Mouse (Mus musculus): ENCODE data around the gene Cbarp.

Gene Cbarp

DNA sequence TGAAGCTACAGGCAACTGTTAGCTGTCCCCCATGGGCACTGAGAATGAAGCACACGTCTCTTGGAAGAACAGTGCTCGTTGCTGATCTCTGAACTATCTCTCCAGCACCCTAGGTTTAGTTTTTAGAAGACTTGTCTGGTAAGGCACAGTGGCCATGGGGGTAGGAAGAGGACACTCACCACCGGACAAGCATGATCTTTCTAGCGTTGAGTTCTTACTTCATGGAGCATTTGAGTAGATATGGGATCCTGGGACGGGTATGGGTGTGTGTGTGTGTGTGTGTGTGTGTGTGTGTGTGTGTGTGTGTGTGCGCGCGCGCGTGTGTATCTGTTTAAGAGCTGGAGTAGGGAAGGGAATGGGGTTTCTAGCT is at the start of gene Cbarp:
Gene Cbarp (minus strand): TSS at position 170 of the 370 bp plus-strand sequence.
- DNase-seq, result no peak

DNA sequence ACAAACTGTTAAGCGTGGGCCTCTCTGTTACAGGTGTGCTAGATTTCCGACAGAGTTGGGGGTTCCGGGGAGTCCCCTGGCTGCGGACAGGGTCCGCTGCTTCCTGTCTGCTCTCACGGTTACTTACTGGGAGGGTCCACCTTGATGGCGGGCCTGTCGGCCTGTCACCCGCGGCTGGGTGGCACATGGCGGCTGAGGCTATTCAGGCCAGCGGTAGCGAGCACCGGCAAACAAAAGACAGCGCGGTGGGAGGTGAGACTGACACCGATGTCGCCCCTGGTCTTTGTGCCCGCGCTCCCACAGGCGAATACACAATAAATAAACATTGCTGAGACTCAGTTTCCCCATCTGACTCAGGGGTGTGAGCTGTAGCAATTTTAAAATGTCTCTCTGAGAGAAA is 49.4 kb upstream of the Cbarp start:
- no peak for DNase-seq

DNA sequence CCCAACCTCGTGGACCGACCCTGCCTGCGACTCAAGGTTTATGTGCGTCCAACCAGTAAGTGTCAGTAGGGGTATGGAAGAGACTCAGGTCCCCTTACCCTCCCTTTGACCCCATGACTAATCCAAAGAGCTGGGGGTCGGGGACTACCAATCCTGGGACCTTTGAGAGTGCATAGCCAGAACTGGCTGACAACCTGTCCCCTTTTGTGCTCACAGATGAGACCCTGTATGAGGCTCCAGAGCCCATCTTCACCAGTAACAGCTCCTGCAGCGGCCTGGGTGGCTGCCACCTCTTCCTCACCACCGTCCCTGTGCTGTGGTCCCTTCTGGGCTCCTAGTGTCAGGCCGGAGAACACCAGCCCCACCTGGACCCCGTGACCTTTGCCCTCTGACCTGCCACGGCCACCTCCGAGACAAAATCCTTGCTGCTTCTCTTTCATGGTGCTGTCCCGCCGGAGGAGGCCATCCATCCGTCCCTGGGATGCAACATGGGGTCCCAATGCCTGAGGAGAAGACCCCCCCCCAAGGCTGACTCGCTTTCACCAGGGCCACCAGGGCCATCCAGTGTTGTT is 47.9 kb upstream of the Cbarp start:
- DNase-seq, result no peak

GRCm38 (mm10) chr10:80187739-80188138 is 47.1 kb upstream of the Cbarp start:
- DNase-seq, result no peak

DNA sequence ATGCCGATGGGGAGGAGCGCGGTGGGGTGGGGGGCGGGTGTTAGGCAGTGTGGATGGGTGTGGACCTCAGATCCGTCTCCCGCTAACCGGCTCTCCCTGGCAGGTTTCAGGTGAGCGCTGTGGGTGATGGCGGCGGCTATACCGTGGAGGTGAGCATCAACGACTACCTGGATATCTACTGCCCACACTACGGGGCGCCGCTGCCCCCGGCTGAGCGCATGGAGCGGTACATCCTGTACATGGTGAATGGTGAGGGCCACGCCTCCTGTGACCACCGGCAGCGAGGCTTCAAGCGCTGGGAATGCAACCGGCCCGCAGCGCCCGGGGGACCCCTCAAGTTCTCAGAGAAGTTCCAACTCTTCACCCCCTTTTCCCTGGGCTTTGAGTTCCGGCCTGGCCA is 46.0 kb upstream of the Cbarp start:
- DNase-seq, result no peak

- no peak for DNase-seq
Observed at GRCm38 (mm10) chr10:80182547-80182946, 41.9 kb upstream of the Cbarp start.

- DNase-seq, result no peak
Observed at GRCm38 (mm10) chr10:80180823-80181222, 40.2 kb upstream of the Cbarp start.

DNA sequence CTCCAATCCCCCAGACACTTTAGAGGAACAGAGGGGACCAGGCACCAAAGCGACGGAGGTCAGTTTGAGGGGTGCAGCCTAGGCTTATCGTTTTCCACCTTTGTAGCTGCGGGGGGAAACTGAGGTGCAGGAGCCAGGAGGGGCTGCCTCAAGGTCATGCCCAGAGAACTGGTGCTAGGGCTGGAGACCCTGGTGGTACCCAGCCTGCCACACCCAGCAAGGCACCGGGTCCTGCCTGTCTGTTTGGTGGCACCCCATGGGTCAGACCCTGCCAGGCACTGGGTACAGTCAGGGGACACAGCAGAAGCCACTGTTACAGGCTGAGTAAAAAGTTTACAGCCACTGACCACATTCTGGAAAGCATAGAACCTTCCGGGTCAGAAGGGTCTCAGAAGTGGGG is 39.7 kb upstream of the Cbarp start:
- no peak for DNase-seq

DNA sequence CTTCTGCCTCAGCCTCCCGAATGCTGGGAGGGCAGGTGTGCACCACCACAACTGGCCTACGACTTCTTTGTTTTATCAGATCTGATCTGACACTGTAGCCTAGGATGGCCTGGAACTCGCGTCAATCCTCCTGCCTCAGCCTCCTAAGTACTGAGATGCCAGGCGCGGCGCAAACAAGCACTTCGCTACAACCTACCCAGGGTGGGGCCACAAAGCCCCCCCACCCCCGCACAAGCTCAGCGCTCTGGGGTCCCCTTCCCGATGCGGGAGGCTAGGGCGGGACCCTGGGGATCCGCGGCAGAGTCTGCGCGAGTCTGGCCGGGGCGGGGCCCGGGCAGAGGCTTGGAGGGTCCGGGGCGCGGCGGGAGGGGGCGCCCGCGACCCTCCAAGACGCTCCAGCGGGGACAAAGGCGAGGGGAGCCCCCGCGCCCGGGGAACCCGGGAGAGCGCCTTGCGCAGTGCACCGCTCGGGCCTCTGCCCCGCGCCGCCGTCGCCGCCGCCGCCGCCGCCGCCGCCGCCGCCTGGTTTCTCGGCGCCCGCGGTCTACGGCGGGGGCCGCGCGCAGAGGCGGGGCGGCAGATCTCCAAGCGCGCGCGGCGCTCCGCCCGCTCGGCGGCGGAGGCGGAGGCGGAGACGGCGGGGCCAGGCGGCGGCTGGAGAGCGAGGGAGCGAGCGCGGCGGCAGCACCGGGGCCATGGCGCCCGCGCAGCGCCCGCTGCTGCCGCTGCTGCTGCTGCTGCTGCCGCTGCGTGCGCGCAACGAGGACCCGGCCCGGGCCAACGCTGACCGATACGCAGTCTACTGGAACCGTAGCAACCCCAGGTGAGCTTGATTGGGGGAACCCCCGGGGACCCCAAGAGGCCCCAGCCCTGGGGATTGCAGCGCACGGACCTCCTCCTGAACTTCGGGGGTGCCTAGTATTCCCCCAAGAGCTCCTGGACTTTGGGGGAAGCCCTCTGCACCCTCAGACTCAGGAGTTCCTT is 38.7 kb upstream of the Cbarp start, which contains the start of gene Efna2:
Gene Efna2 (plus strand): TSS at position 415 of the 984 bp plus-strand sequence.
- peak; percentile 68 to 81 for DNase-seq

DNA sequence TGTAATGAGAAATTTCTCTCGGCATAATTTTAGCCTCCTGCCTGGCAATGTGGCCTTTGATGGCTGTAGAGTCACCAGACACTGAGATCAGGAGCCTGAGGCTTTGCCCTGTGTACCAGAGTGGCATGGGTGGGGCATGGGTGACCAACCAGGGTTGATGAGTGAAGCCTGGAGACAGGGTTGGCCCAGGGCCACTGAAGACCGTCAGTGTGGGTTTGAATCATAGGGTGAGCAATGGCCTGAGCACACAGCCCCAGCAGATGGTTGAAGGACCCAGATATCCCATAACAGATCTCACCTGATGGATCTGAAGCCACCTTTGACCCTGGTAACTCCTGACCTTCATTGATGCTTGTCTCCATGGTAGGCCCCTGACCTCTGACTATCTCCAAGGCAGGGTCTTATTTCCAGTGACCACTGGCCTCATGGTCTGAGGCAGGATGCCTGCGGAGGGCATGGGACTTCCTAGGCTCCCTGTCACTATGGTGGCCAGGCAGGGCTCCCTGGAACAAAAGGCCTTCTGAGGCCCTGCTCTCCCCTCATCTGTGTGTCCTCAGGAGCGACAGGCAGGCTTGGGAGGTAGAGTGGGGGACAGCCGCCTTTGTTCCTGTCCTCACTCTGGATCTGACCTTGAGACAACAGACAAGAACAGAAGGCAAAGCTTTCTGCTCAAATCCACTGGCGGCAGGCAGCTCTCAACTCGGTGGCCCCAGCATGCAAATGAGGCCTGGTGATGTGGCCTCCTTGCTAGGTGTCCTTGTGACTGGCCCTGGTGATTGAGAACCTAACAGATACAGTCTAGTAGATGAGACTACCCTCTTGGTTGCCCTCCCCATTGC is 37.0 kb upstream of the Cbarp start:
- no peak for DNase-seq

GRCm38 (mm10) chr10:80176270-80176834 is 35.7 kb upstream of the Cbarp start:
- no peak for DNase-seq

DNA sequence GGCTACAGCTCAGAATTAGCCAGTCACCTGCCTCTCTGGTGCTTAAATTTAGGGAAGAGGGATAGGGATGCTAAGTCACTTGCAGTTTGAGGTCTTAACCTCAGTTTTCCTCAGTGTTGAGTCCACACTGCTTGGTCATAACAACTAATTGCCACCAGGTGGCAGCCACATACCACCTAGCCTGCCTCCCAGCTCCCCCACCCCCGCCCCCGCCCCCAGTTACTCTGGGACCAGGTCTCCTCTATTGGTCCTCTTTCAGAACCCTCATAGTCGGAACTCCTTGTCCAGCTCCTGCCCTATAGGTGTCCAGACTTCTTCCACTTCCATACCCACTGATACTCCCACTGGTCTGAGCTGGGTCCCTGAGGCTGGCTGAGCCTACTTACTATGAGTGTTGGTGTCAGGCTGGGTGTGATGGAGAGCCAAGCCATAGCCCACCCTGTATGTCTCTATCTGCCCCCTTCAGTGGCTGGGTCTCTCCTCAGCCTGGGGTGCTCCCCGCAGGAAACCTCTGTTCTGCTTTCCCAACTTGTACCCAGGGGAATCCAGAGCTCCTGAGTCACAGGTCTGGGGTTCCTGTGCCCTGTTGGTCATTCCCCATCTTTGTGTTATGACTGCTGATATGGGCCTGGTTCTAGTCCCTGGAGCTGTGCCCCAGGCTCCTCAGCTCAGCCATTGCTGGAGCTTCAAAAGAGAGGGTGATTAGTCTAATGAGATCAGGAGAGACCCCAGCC is 35.1 kb upstream of the Cbarp start:
- peak; percentile 53 to 61 for DNase-seq

DNA sequence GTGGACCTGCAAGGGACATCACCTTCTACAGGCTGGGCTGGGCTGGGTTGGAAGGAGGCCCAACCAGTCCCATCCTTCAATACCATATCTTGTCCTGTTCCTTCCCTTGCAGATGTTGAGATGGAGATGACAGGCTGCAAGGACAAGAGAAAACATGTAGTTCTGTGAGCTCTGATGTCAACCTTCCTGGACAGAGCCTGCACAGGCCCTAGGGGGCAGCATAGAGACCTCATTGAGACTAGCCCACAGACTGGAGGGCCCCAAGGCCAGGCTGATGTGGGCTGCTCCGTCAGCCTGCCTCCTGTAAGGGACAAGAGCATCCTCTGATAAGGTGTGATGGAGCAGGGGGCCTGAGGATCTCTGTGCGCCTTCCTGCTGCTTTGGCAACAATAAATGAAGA is 34.1 kb upstream of the Cbarp start:
- peak; percentile 47 for DNase-seq

GRCm38 (mm10) chr10:80173955-80174640 is 33.5 kb upstream of the Cbarp start:
- peak in 1 of 2 experiments; percentile 35 for DNase-seq

GRCm38 (mm10) chr10:80173358-80173757 is 32.7 kb upstream of the Cbarp start:
- DNase-seq, result no peak

- peak; percentile 88 for DNase-seq
Observed at GRCm38 (mm10) chr10:80172527-80173292, 32.1 kb upstream of the Cbarp start, which contains the start of gene 1600002K03Rik. 1600002K03Rik (plus strand) TSS chr10:80172944.

DNA sequence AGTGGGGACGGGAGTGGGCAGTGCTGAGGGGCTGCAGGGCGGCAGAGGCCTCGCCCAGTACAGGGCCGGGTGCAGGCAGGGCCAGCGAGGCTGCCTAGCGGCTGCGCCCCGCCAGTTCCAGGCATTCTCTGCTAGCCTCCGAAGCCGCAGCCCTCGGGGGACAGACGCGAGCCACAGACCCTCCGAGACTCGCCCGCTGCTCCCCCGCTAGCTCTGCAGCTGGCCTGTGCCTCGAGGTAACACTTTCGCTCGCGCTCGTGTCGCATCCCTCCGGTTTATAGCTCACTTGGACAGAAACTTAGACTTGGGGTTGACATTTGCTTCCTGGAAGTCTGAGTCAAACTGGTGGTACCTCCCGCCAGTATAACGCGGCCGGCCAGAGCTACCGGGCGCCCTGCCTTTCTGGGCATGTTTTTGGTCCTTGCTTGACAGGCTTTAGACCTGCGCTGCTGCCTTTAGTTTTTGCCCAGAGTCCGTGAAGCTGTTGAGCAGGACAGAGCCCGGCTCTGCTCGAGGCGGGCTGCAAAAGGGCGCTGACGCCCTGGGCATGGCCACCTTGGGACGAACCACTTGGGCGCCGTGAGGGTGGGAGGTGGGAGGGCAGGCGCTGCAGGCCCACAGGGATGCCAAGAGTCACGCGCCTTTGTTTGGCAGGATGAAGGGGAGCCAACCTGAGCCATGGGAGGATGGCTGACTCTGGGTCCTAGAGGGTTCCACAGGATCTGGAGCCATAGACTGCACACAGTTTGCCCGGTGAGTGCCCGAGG is 31.3 kb upstream of the Cbarp start:
- DNase-seq, result peak; percentile 41 to 47

GRCm38 (mm10) chr10:80171252-80171651 is 30.6 kb upstream of the Cbarp start:
- DNase-seq, result peak in 1 of 2 experiments; percentile 27

DNA sequence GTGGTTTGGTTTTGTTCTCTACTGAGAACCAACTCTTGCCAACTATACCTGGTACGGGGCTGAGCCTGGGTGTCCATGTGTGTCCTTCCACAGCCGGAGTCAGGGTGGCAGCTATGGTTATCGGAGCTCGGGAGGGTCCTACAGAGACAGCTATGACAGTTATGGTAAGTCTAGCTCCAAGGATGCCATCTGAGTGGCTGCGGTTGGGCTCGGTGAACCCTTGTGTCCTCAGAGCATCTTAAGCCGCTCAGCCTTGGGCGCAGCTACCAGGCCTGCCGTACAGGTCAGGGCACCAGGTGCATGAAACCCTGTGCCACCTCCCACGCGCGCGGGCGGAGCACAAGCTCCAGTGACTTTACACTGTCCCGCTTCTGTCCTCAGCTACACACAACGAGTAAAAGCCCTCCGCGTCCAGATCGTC is 30.0 kb upstream of the Cbarp start:
- peak in 1 of 2 experiments; percentile 38 for DNase-seq

- peak; percentile 22 to 34 for DNase-seq
Observed at GRCm38 (mm10) chr10:80170052-80170451, 29.4 kb upstream of the Cbarp start.

Measured in cerebellum, adult 18-20 months (tissue).